Mouse (Mus musculus): ENCODE results near the gene Tbc1d23. TPM values are rescaled to one million over a fixed set of nuclear protein-coding genes. Genes with fewer than 3 reads are reported as not detected.

The Tbc1d23 gene
- polyA plus RNA-seq (2012; fragmentation: generic; extraction: Trizol): 1 to 10 TPM in 1 of 2 experiments, under 1 TPM in 1; 0.30 to 8.0 TPM

GRCm38 (mm10) chr16:57231089-57231936 lies at the start of gene Tbc1d23:
Tbc1d23 (minus strand) TSS chr16:57231504.

GRCm38 (mm10) chr16:57166611-57167513 lies 64.4 kb downstream of the Tbc1d23 start, which contains the start of gene Nit2:
Nit2 (minus strand) TSS chr16:57167341.

GRCm38 (mm10) chr16:57120913-57121815 lies 110.1 kb downstream of the Tbc1d23 start, which contains the start of gene Tomm70a:
Tomm70a (plus strand) TSS chr16:57121703.

Other genes starting within 250 kb of the Tbc1d23 start
- gene Tmem45a2, start 160.1 kb downstream of the Tbc1d23 start, polyA plus RNA-seq (2012; fragmentation: generic; extraction: Trizol): under 1 TPM in 1 of 2 experiments, not detected in 1; 0.04 TPM
- 1 to 10 TPM; 1.8 to 8.9 TPM for gene Tomm70a, start 109.8 kb downstream of the Tbc1d23 start, polyA plus RNA-seq (2012; fragmentation: generic; extraction: Trizol)
- 10 to 100 TPM in 1 of 2 experiments, 1 to 10 TPM in 1; 9.7 to 36.8 TPM for gene Nit2, start 64.2 kb downstream of the Tbc1d23 start, polyA plus RNA-seq (2012; fragmentation: generic; extraction: Trizol)
- under 1 TPM in 1 of 2 experiments, not detected in 1; 0.02 TPM for gene Tmem30c, start 61.4 kb upstream of the Tbc1d23 start, polyA plus RNA-seq (2012; fragmentation: generic; extraction: Trizol)
- 10 to 100 TPM in 1 of 2 experiments, 1 to 10 TPM in 1; 1.0 to 12.1 TPM for gene Filip1l, start 121.6 kb upstream of the Tbc1d23 start, polyA plus RNA-seq (2012; fragmentation: generic; extraction: Trizol)

Measured in C3H10T1/2 (cell line).